Mouse (Mus musculus): ENCODE data around the gene Gm12248. TPM values are rescaled to one million over a fixed set of nuclear protein-coding genes. Genes with fewer than 3 reads are reported as not detected.

The Gm12248 gene
- polyA plus RNA-seq, 1 experiment from 2014 or later = not detected

DNA sequence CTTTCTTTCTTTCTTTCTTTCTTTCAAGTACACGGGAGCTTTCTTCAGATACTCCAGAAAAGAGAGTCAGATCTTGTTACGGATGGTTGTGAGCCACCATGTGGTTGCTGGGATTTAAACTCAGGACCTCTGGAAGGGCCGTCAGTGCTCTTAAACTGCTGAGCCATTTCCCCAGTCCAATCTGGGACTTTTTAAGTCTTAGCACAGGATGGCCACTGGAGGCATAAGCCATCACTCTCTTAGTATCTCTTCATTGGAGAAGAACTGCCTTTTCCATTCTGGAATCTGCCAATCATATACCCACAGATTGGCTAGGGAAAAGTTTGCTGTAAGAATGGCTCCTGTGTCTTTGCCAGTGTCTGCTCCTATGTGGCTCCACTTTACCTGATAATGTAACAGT lies 14.1 kb upstream of the Gm12248 start:
- H3K9me3 ChIP-seq (ENCODE audit: control insufficient read depth, low read length) = no peaks in the 10 kb centered on the region
- no peaks in the 10 kb centered on the region; the same call in 1 of the 2 replicates for H3K4me1 ChIP-seq (replicated peaks; ENCODE audit: control insufficient read depth, insufficient read depth, low read length)
- DNase-seq (ENCODE audit: low spot score) = no peak
- no peak for ATAC-seq (replicated peaks; ENCODE audit: low FRiP score)
- no peak overlapping the region for H3K4me3 ChIP-seq (ENCODE audit: low read depth, low read length)
- H3K36me3 ChIP-seq (ENCODE audit: control insufficient read depth, insufficient read depth, low read length) = peaks cover 15% of the 10 kb centered on the region; the same call in 1 of the 2 replicates
- no peak overlapping the region for H3K4me2 ChIP-seq (ENCODE audit: low read depth, low read length, severe bottlenecking)
- H3K9ac ChIP-seq (ENCODE audit: low read length) = no peak overlapping the region
- no peaks in the 10 kb centered on the region for H3K27me3 ChIP-seq (ENCODE audit: control insufficient read depth, insufficient read depth, low read length)
- H3K27ac ChIP-seq (ENCODE audit: low read depth, low read length) = no peak overlapping the region
- WGBS = 65% methylated on average over 3 of the region's 3 CpGs

GRCm38 (mm10) chr11:58104351-58104791 lies 11.4 kb upstream of the Gm12248 start:
- H3K9ac ChIP-seq (ENCODE audit: low read length) = peak overlapping the region; percentile 90
- H3K4me1 ChIP-seq (replicated peaks; ENCODE audit: control insufficient read depth, insufficient read depth, low read length) = no peaks in the 10 kb centered on the region; the same call in 1 of the 2 replicates
- H3K4me2 ChIP-seq (ENCODE audit: low read depth, low read length, severe bottlenecking) = peak overlapping the region; percentile 70
- no peak for DNase-seq (ENCODE audit: low spot score)
- H3K9me3 ChIP-seq (ENCODE audit: control insufficient read depth, low read length) = no peaks in the 10 kb centered on the region
- under 1% methylated on average over 24 of the region's 24 CpGs for WGBS
- H3K36me3 ChIP-seq (ENCODE audit: control insufficient read depth, insufficient read depth, low read length) = no peaks in the 10 kb centered on the region
- peak overlapping the region; percentile 92 for H3K4me3 ChIP-seq (ENCODE audit: low read depth, low read length)
- peak overlapping the region; percentile 72 for H3K27ac ChIP-seq (ENCODE audit: low read depth, low read length)
- peak; percentile 16; the same call in 1 of the 2 replicates for ATAC-seq (replicated peaks; ENCODE audit: low FRiP score)
- no peaks in the 10 kb centered on the region for H3K27me3 ChIP-seq (ENCODE audit: control insufficient read depth, insufficient read depth, low read length)

DNA sequence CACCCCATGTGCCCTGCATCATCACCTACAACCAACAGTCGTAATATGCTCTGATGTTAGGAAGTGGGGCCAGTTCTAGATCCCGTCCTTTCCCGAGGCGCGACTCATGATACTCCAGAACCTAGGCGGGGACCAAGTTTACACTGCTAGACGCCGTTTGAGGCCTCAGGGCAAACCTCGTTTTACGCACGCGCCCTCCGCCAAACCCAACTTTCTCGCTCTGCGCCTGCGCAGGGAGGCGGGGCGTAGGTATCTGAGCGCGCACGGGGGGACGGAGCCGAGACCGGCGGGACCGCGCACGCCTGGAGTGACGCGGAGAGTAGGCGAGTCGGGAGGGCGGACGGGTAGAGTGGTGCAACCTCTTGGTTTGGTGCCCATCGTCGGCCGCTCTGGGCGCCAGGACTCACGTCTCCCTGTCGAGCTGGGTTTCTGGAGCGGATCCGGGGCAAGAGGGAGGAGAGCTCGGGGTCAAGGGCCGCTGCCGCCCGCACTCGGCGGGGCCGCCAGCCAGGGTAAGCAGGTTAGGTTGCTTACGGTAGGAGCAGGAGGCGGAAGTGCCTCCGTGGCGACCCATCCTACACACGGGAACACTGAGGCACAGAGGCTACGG lies 10.9 kb upstream of the Gm12248 start, which contains the start of gene Cnot8:
Gene Cnot8, plus strand, starts transcription at position 457 of the 610 bp plus-strand sequence.
- peak; percentile 99 for DNase-seq (ENCODE audit: low spot score)
- H3K27me3 ChIP-seq (ENCODE audit: control insufficient read depth, insufficient read depth, low read length) = no peaks in the 10 kb centered on the region
- WGBS = under 1% methylated on average over 55 of the region's 55 CpGs
- peak within 1 kb of the TSS; percentile 92 for H3K4me3 ChIP-seq (ENCODE audit: low read depth, low read length)
- H3K27ac ChIP-seq (ENCODE audit: low read depth, low read length) = peak within 1 kb of the TSS; percentile 72
- no peaks in the 10 kb centered on the region for H3K36me3 ChIP-seq (ENCODE audit: control insufficient read depth, insufficient read depth, low read length)
- H3K4me1 ChIP-seq (replicated peaks; ENCODE audit: control insufficient read depth, insufficient read depth, low read length) = no peaks in the 10 kb centered on the region; the same call in 1 of the 2 replicates
- peak within 1 kb of the TSS; percentile 70 for H3K4me2 ChIP-seq (ENCODE audit: low read depth, low read length, severe bottlenecking)
- H3K9ac ChIP-seq (ENCODE audit: low read length) = peak within 1 kb of the TSS; percentile 90
- ATAC-seq (replicated peaks; ENCODE audit: low FRiP score) = peak; percentile 96
- no peaks in the 10 kb centered on the region for H3K9me3 ChIP-seq (ENCODE audit: control insufficient read depth, low read length)

DNA sequence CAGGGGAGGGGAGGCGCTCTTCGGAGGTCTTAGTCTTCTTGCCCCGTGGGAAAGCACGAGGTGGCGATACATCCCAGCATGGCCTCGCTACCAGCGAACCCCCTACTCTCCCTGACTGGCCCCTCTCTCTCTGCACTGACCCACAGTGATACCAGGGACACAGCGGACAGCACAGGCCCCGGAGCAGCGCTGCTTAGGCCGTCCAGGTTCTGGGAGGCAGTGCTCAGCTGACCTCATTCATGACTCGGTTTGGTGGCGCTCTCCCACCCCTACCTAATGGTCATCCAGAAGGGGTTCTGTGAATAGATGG lies 10.4 kb upstream of the Gm12248 start:
- DNase-seq (ENCODE audit: low spot score) = peak; percentile 69

DNA sequence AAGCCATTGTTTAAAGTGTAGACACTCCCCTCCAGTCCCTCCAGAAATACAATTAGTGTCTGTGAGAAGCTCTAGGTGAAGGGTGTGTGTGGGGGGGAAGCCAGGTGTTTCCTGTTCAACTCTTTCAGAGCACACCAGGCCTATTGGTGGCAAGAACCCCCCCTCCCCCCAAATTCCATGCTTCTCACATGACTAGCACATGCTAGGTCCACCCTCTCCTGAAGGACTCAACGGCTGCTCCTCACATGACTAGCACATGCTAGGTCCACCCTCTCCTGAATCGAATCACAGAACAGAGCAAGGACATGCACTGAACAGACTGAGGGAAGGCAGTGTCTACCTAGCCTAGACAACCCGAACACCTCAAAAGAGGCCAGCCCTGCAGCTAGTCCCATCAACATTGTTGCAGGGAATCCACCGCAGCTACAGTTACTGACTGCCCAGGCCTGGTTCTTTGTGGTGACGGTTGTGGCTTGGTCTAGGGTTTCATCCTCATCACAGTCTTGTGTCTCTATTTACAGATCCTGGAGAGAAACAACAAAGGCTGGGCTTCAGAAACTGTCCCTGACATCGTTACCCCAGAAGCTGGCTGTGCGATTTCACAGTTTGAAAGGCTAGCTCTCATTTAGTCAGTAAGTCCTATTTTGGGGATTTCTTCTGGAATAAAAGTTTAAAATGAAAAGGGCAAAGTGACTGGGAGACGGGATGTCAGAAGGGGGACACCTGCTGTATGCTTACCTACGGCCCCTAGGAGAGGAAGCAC lies 9.8 kb upstream of the Gm12248 start:
- Histone ChIP-seq H3K9me3 (ENCODE audit: control insufficient read depth, low read length) (no peaks in the 10 kb centered on the region), H3K4me3 (ENCODE audit: low read depth, low read length) (peak overlapping the region; percentile 92; the same call in 1 of the 2 replicates), H3K27me3 (ENCODE audit: control insufficient read depth, insufficient read depth, low read length) (no peaks in the 10 kb centered on the region), H3K4me1 (replicated peaks; ENCODE audit: control insufficient read depth, insufficient read depth, low read length) (peaks cover under 1% of the 10 kb centered on the region; the same call in 1 of the 2 replicates), H3K27ac (ENCODE audit: low read depth, low read length) (no peak overlapping the region), H3K4me2 (ENCODE audit: low read depth, low read length, severe bottlenecking) (peak overlapping the region; percentile 40), H3K9ac (ENCODE audit: low read length) (peak overlapping the region; percentile 48), H3K36me3 (ENCODE audit: control insufficient read depth, insufficient read depth, low read length) (no peaks in the 10 kb centered on the region)
- WGBS = 81% methylated on average over 9 of the region's 9 CpGs
- DNase-seq (ENCODE audit: low spot score) (no peak), ATAC-seq (replicated peaks; ENCODE audit: low FRiP score) (no peak)

More for the DNA sequence above, 10.4 kb upstream of the Gm12248 start:
- peak overlapping the region; percentile 40 for H3K4me2 ChIP-seq (ENCODE audit: low read depth, low read length, severe bottlenecking)
- H3K9me3 ChIP-seq (ENCODE audit: control insufficient read depth, low read length) = no peaks in the 10 kb centered on the region
- no peak overlapping the region for H3K27ac ChIP-seq (ENCODE audit: low read depth, low read length)
- H3K4me1 ChIP-seq (replicated peaks; ENCODE audit: control insufficient read depth, insufficient read depth, low read length) = no peaks in the 10 kb centered on the region; the same call in 1 of the 2 replicates
- H3K4me3 ChIP-seq (ENCODE audit: low read depth, low read length) = peak overlapping the region; percentile 92; the same call in 1 of the 2 replicates
- WGBS = 52% methylated on average over 13 of the region's 13 CpGs
- H3K36me3 ChIP-seq (ENCODE audit: control insufficient read depth, insufficient read depth, low read length) = no peaks in the 10 kb centered on the region
- no peak; the same call in 1 of the 2 replicates for ATAC-seq (replicated peaks; ENCODE audit: low FRiP score)
- no peaks in the 10 kb centered on the region for H3K27me3 ChIP-seq (ENCODE audit: control insufficient read depth, insufficient read depth, low read length)
- H3K9ac ChIP-seq (ENCODE audit: low read length) = peak overlapping the region; percentile 48

GRCm38 (mm10) chr11:58102146-58102545 lies 9.2 kb upstream of the Gm12248 start:
- H3K4me2 ChIP-seq (ENCODE audit: low read depth, low read length, severe bottlenecking) = no peak overlapping the region
- ATAC-seq (replicated peaks; ENCODE audit: low FRiP score) = no peak
- peaks cover 1% of the 10 kb centered on the region; the same call in 1 of the 2 replicates for H3K27me3 ChIP-seq (ENCODE audit: control insufficient read depth, insufficient read depth, low read length)
- peaks cover 2% of the 10 kb centered on the region; the same call in 1 of the 2 replicates for H3K4me1 ChIP-seq (replicated peaks; ENCODE audit: control insufficient read depth, insufficient read depth, low read length)
- H3K4me3 ChIP-seq (ENCODE audit: low read depth, low read length) = no peak overlapping the region
- H3K36me3 ChIP-seq (ENCODE audit: control insufficient read depth, insufficient read depth, low read length) = no peaks in the 10 kb centered on the region
- DNase-seq (ENCODE audit: low spot score) = no peak
- WGBS = 80% methylated on average over 3 of the region's 3 CpGs
- no peak overlapping the region for H3K27ac ChIP-seq (ENCODE audit: low read depth, low read length)
- no peak overlapping the region for H3K9ac ChIP-seq (ENCODE audit: low read length)
- H3K9me3 ChIP-seq (ENCODE audit: control insufficient read depth, low read length) = no peaks in the 10 kb centered on the region

DNA sequence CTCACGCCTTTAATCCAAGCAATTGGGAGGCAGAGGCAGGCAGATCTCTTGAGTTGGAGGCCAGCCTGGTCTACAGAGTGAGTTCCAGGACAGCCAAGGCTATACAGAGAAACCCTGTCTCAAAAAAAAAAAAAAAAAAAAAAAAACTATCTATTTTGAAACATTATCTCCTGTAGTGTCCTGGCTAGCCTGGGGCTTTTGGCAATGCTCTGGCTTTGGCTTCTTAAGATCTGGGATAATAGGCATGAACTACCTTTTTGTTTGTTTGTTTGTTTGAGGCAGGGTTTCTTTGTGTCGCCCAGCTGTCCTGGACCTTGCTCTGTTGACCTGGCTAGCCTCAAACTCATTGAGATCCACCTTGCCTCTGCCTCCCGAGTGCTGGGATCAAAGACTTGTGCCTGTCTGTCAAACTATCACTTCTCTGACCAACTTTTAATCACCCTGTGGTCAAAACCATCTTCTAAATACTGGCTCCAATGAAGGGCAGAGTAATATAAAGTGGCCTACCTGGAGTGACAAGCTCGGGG lies 8.3 kb upstream of the Gm12248 start:
- Histone ChIP-seq H3K27me3 (ENCODE audit: control insufficient read depth, insufficient read depth, low read length) (peaks cover 4% of the 10 kb centered on the region; the same call in 1 of the 2 replicates), H3K9ac (ENCODE audit: low read length) (no peak overlapping the region), H3K4me3 (ENCODE audit: low read depth, low read length) (no peak overlapping the region), H3K27ac (ENCODE audit: low read depth, low read length) (no peak overlapping the region), H3K4me2 (ENCODE audit: low read depth, low read length, severe bottlenecking) (no peak overlapping the region), H3K9me3 (ENCODE audit: control insufficient read depth, low read length) (no peaks in the 10 kb centered on the region), H3K4me1 (replicated peaks; ENCODE audit: control insufficient read depth, insufficient read depth, low read length) (peaks cover 2% of the 10 kb centered on the region; the same call in 1 of the 2 replicates), H3K36me3 (ENCODE audit: control insufficient read depth, insufficient read depth, low read length) (no peaks in the 10 kb centered on the region)
- WGBS = 80% methylated on average over 4 of the region's 4 CpGs
- DNase-seq (ENCODE audit: low spot score) (no peak), ATAC-seq (replicated peaks; ENCODE audit: low FRiP score) (no peak)

DNA sequence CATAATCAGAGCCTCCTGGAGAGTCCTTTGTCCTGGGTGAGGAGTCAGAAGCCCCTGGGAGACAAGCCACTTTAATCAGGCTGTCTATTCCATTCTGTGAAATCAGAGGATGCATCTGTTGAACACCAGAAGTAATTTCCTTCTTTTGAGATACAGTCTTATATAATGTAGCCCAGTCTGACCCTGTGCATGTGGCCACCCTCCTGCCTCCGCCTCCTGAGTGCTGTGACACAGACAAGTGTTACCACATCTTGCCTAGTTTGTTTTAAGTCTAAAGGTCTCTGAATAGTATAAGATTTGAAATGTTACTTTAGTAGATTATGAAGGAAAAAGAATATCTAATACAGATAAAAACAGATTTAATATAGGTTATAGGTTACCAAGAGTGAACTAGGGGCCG lies 7.1 kb upstream of the Gm12248 start:
- no peak for ATAC-seq (replicated peaks; ENCODE audit: low FRiP score)
- Histone ChIP-seq H3K36me3 (ENCODE audit: control insufficient read depth, insufficient read depth, low read length) (no peaks in the 10 kb centered on the region), H3K4me3 (ENCODE audit: low read depth, low read length) (no peak overlapping the region), H3K4me2 (ENCODE audit: low read depth, low read length, severe bottlenecking) (no peak overlapping the region), H3K9ac (ENCODE audit: low read length) (no peak overlapping the region), H3K9me3 (ENCODE audit: control insufficient read depth, low read length) (no peaks in the 10 kb centered on the region), H3K4me1 (replicated peaks; ENCODE audit: control insufficient read depth, insufficient read depth, low read length) (peaks cover 2% of the 10 kb centered on the region; the same call in 1 of the 2 replicates), H3K27ac (ENCODE audit: low read depth, low read length) (no peak overlapping the region), H3K27me3 (ENCODE audit: control insufficient read depth, insufficient read depth, low read length) (peaks cover 4% of the 10 kb centered on the region; the same call in 1 of the 2 replicates)
- DNase-seq (ENCODE audit: low spot score) = no peak
- 93% methylated on average over 2 of the region's 2 CpGs for WGBS
